Mouse (Mus musculus) midbrain, postnatal 0 days (tissue): ENCODE measurements around the gene Car11. TPM values are rescaled to one million over a fixed set of nuclear protein-coding genes. Genes with fewer than 3 reads are reported as not detected.
"Not testable (repeated sequence)": the region's sequence is repeated elsewhere in the genome, so short reads cannot be mapped to it uniquely, and the experiment has no call there.

Source experiments
- ATAC-seq: fragments of 200-750 bp; cut with Nextera tagmentation; 2 replicates; pipeline ENCODE4 v1.8.0; 2017; ENCODE audit warnings: moderate number of reproducible peaks, mild to moderate bottlenecking, moderate TSS enrichment, moderate library complexity; ENCODE audit not compliant: low FRiP score
- DNase-seq: peaks from one replicate; pipeline ENCODE4 v3.0.0-alpha.2; 2015; ENCODE audit warnings: low spot score
- H3K27ac ChIP-seq: fragments of 300-500 bp; sonication (generic); 2 replicates; pipeline ENCODE4 v1.5.1; 2014; ENCODE audit warnings: low read depth, mild to moderate bottlenecking, low read length, mixed read lengths
- H3K27me3 ChIP-seq: fragments of 300-500 bp; sonication (generic); 2 replicates; pipeline ENCODE4 v1.6.1; 2014; ENCODE audit warnings: low read length, control low read depth, mixed read lengths; ENCODE audit not compliant: insufficient read depth
- H3K36me3 ChIP-seq: fragments of 300-500 bp; sonication (generic); 2 replicates; pipeline ENCODE4 v1.6.1; 2014; ENCODE audit warnings: low read length, control low read depth, mixed read lengths; ENCODE audit not compliant: insufficient read depth
- H3K4me1 ChIP-seq: fragments of 300-500 bp; sonication (generic); 2 replicates; pipeline ENCODE4 v1.6.1; 2014; ENCODE audit warnings: mild to moderate bottlenecking, control low read depth, antibody characterized with exemption, low read length, mixed read lengths; ENCODE audit not compliant: insufficient read depth
- H3K4me2 ChIP-seq: fragments of 300-500 bp; sonication (generic); 2 replicates; pipeline ENCODE4 v1.6.1; 2014; ENCODE audit warnings: low read depth, mild to moderate bottlenecking, low read length, mixed read lengths; ENCODE audit not compliant: poor library complexity, severe bottlenecking
- H3K4me3 ChIP-seq: fragments of 300-500 bp; sonication (generic); 2 replicates; pipeline ENCODE4 v1.5.1; 2014; ENCODE audit warnings: low read depth, mild to moderate bottlenecking, low read length, moderate library complexity
- H3K9ac ChIP-seq: fragments of 300-500 bp; sonication (generic); replicated peaks from 2 replicates; pipeline ENCODE4 v1.6.1; 2014; ENCODE audit warnings: mild to moderate bottlenecking, low read length, moderate library complexity, mixed read lengths; ENCODE audit not compliant: poor library complexity, severe bottlenecking
- H3K9me3 ChIP-seq: fragments of 300-500 bp; sonication (generic); 2 replicates; pipeline ENCODE4 v1.6.1; 2016; ENCODE audit warnings: low read length, control low read depth
- CTCF ChIP-seq: IDR thresholded peaks from 2 replicates; pipeline ENCODE4 v1.5.1; 2016; ENCODE audit warnings: antibody characterized with exemption, mild to moderate bottlenecking
- WGBS: fragments of 180-500 bp; shearing (Covaris S2); extraction: QIAGEN DNeasy Blood & Tissue Kit; methylation state at CpG from one replicate; pipeline ENCODE4 v1.1.7; 2014; 5-methylcytosine and 5-hydroxymethylcytosine counted together
- polyA plus RNA-seq: library from polyadenylated mRNA; unstranded; fragments of >200 nt; fragmentation: Nextera tagmentation; extraction: Ambion mirVana; gene quantifications from 2 replicates; pipeline ENCODE4 v1.2.1, GENCODE M21; 2015
- total RNA-seq: library from RNA; depleted of rRNA; stranded (reverse); fragments of >200 nt; gene quantifications from 2 replicates; pipeline ENCODE4 v1.2.3, GENCODE M21; 2014; rRNA removed

The Car11 gene
- 118 and 130 TPM in 2 replicates for total RNA-seq
- polyA plus RNA-seq = 107 and 114 TPM in 2 replicates

DNA sequence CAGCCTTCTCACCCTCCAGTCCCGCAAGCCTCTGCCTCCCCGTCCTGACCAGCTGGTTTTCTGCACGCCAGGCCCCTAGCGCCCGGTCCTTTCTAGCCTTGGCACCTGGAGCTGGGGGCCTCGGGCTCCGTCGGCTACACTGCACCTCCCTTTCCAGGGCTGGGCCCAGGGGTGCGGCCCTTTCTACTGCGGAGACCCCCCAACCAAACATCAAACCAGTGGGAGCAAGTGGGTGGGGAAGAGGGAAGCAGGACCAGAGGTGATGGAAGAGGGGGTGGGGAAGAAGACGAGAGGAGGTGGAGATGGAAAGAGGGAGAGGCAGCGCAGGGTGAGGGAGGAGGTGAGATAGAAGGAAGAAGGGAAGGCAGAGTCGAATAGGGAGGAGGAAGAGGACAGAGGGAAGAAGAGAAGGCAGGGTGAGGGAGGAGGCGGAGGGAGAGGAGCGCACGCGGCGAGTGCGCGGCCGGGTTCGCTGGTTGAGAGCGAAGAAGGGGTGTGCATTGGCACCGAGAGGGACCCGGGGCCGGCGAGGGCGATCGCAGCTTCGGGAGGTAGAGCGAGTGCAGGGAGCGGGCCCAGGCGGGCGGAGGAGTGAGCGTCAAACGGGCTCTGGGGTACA is at the start of gene Car11:
Gene Car11, plus strand, starts transcription at position 321 of the 619 bp plus-strand sequence.
- TF ChIP-seq CTCF = no peak
- peak; percentile 10; the same call in 1 of the 2 replicates for ATAC-seq
- under 1% methylated on average over 35 of the region's 36 CpGs for WGBS

DNA sequence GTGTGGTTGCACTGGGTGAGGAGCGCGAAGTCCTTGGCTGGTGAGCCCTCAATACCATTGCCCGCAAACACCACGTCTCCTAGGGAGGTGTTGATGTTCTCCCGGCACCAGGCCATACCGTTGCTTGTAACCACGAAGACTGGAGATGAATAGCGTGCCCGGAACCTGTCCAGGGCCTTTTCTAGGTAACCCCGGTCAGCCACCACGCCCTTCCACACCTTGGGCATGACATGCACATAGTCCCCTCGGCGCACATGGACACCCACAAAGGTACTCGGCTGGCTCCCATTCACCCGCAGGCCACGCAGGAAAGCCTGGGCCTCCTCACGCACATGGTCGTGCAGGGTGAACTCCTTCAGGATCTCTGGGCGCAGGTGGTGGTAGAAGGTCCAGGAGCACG is 49.2 kb upstream of the Car11 start:
- H3K4me2 ChIP-seq, H3K27ac ChIP-seq, H3K36me3 ChIP-seq, H3K27me3 ChIP-seq, H3K4me1 ChIP-seq, H3K4me3 ChIP-seq, ATAC-seq, H3K9me3 ChIP-seq, H3K9ac ChIP-seq, DNase-seq: not testable (repeated sequence)
- WGBS = 94% methylated on average over 19 of the region's 20 CpGs

More for the DNA sequence above, at the start of gene Car11:
- no peaks in the 10 kb centered on the region for H3K36me3 ChIP-seq
- peak within 1 kb of the TSS; percentile 94 for H3K4me2 ChIP-seq
- H3K4me1 ChIP-seq = peaks cover 14% of the 10 kb centered on the region
- no peaks in the 10 kb centered on the region for H3K27me3 ChIP-seq
- H3K27ac ChIP-seq = peak within 1 kb of the TSS; percentile 95
- H3K9ac ChIP-seq = peak within 1 kb of the TSS; percentile 80
- H3K9me3 ChIP-seq = no peaks in the 10 kb centered on the region
- peak within 1 kb of the TSS; percentile 56 for H3K4me3 ChIP-seq
- DNase-seq = peak; percentile 48

DNA sequence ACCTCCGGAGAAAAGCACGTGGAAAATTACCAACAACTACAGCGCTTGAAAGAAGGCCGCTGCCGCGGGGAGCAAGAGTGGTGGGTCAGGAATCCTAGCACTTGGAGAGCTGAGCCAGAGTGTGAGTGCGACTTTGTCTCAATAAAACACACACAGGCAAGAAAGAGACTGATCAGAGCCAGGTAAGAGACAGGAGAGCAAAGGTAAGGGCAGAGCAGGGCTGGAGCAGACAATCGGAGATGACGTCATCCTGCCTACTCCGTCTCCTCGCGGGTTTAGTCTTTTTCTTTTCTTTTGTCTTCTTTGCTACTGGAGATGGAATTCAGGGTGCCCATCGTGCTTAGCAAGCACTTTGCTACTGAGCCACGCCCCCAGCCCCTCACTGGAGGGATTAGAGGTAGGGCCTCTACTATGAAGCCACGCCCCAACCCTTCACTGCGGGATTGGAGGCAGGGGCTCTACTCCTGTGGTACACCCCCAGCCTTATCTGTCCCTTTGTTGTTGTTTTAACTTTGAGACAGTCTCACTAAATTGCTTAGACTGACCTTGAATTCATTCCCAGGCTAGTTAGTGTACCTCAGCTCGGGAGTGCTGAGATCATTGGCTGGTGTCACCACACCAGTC is 45.1 kb upstream of the Car11 start:
- no peak for TF ChIP-seq CTCF
- Histone ChIP-seq H3K4me2 (peak overlapping the region; percentile 15; the same call in 1 of the 2 replicates), H3K36me3 (no peaks in the 10 kb centered on the region), H3K9ac (no peak overlapping the region), H3K9me3 (no peaks in the 10 kb centered on the region), H3K27me3 (no peaks in the 10 kb centered on the region), H3K4me3 (no peak overlapping the region), H3K27ac (no peak overlapping the region; the same call in 1 of the 2 replicates), H3K4me1 (peaks cover 3% of the 10 kb centered on the region)
- peak; percentile 42 for DNase-seq
- WGBS = 22% methylated on average over 17 of the region's 17 CpGs
- ATAC-seq = peak; percentile 34; the same call in 1 of the 2 replicates

DNA sequence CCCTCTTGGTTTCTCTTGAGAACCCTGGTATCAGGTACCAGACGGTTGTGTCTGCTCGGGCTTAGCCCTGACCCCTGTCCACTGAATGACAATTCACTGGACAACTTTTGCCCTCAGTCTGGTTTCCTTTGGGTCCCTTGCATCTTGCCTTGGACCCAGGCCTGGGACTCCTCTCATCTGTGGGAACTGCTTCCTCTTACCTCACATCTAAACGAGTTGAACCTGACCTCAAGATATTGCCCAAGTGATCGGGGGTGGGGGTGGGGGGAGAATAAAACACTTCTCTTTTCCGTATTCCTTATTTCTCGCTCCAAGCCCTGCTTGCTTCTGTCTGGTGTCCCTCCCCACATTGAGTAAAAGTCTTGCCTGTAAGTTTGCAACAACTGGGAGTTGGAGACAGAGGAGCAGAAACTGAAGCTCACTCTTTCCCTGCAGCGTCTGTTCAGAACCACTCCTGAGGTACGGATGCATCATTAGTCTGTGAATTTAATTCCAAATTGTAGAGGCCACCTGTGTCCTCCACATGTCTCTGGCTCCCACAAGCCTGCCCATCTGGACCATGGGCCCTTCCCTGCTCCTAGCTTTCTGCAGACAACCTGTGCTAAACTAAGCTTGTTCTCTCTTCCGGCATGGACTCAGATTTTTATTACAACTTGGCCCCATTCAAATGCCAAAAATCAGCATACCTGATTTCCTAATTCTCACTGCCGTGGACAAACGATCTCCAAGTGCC is 38.7 kb upstream of the Car11 start:
- Histone ChIP-seq H3K27me3 (no peaks in the 10 kb centered on the region), H3K9ac (no peak overlapping the region), H3K4me1 (no peaks in the 10 kb centered on the region), H3K4me3 (no peak overlapping the region), H3K9me3 (no peaks in the 10 kb centered on the region), H3K36me3 (no peaks in the 10 kb centered on the region), H3K27ac (no peak overlapping the region), H3K4me2 (no peak overlapping the region)
- TF ChIP-seq CTCF = no peak
- 86% methylated on average over 11 of the region's 11 CpGs for WGBS
- no peak for DNase-seq
- no peak for ATAC-seq

DNA sequence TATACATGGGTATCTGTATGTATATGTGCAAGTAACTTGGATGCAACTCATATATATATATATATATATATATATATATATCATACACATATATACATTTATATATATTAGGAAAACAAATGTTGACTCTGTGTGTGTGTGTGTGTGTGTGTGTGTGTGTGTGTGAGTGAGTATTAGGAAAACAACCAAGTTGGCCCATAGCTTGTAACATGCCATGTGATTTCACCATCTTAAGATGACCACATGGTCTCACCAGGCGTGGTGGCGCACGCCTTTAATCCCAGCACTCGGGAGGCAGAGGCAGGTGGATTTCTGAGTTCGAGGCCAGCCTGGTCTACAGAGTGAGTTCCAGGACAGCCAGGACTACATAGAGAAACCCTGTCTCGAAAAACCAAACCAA is 37.9 kb upstream of the Car11 start:
- H3K36me3 ChIP-seq, H3K27me3 ChIP-seq, ATAC-seq, H3K9me3 ChIP-seq, H3K4me2 ChIP-seq, DNase-seq, H3K4me3 ChIP-seq, H3K27ac ChIP-seq, H3K9ac ChIP-seq, H3K4me1 ChIP-seq: not testable (repeated sequence)
- WGBS = 89% methylated on average over 6 of the region's 6 CpGs
